Comparison of ENCODE assay signal across 8 mouse cellular contexts in genomic region chr1:20890404-20890921, GRCm38 (mm10). TPM values are rescaled to one million over a fixed set of nuclear protein-coding genes. Genes with fewer than 3 reads are reported as not detected.
DNase-seq lines count a peak whose midpoint lies in the region; ATAC-seq and TF ChIP-seq lines count a peak whose summit lies in the region.

Gene Paqr8 (plus strand): TSS chr1:20890606.

- no peak for TF ChIP-seq POLR2A in bone marrow macrophage, adult 2 months (IDR thresholded peaks at IDR 0.05; ENCODE audit: borderline replicate concordance, low read depth, low read length)
- peak; percentile 83 for TF ChIP-seq POLR2A in myocyte (IDR thresholded peaks at IDR 0.05; ENCODE audit: insufficient read length, low read depth)

- peak within 1 kb of the TSS; percentile 79 for H3K9ac ChIP-seq in heart, embryonic 14.5 days (ENCODE audit: low read length)
- peak within 1 kb of the TSS; percentile 57 for H3K9ac ChIP-seq in liver, embryonic 11.5 days (ENCODE audit: low read depth, low read length)

- peak; percentile 78 for ATAC-seq in erythroid progenitor cell, adult 5-6 weeks (replicated peaks; ENCODE audit: low FRiP score, poor library complexity, severe bottlenecking)
- peak; percentile 97 for ATAC-seq in heart, embryonic 14.5 days (ENCODE audit: insufficient number of reproducible peaks, insufficient read depth, low FRiP score, low read depth)
- ATAC-seq in liver, embryonic 11.5 days (replicated peaks; ENCODE audit: low FRiP score): peak; percentile 97

- H3K36me3 ChIP-seq in heart, embryonic 14.5 days (ENCODE audit: control insufficient read depth, insufficient read depth, low read length): no peaks in the 10 kb centered on the region
- no peaks in the 10 kb centered on the region for H3K36me3 ChIP-seq in liver, embryonic 11.5 days (ENCODE audit: control insufficient read depth, insufficient read depth, low read length)
- no peaks in the 10 kb centered on the region for H3K36me3 ChIP-seq in myocyte (ENCODE audit: control insufficient read depth, insufficient read depth)

- H3K4me3 ChIP-seq in bone marrow macrophage, adult 2 months (ENCODE audit: insufficient read depth, low read length): peak within 1 kb of the TSS; percentile 51
- H3K4me3 ChIP-seq in heart, embryonic 14.5 days (ENCODE audit: control insufficient read depth in 1 of 2, insufficient read depth in 1 of 2, low read depth in 1 of 2, low read length in 2 of 2): peak within 1 kb of the TSS; percentile 76 to 80
- peak within 1 kb of the TSS; percentile 64 for H3K4me3 ChIP-seq in liver, embryonic 11.5 days (ENCODE audit: low read depth, low read length)
- peak within 1 kb of the TSS; percentile 35 for H3K4me3 ChIP-seq in myocyte

- peak; percentile 72 to 73 for DNase-seq in B cell, adult 2 months
- peak; percentile 92 for DNase-seq in kidney, postnatal 10 days
- DNase-seq in liver, embryonic 11.5 days (ENCODE audit: low spot score): peak; percentile 82
- DNase-seq in spleen, postnatal 4 days (ENCODE audit: low spot score in 2 of 2): peak; percentile 63 to 81

- H3K4me2 ChIP-seq in heart, embryonic 14.5 days (ENCODE audit: low read length): peak within 1 kb of the TSS; percentile 96
- H3K4me2 ChIP-seq in liver, embryonic 11.5 days: peak within 1 kb of the TSS; percentile 94
- peak within 1 kb of the TSS; percentile 86 for H3K4me2 ChIP-seq in myocyte (ENCODE audit: low read depth)

- H3K79me2 ChIP-seq in myocyte (ENCODE audit: control insufficient read depth, insufficient read depth): no peaks in the 10 kb centered on the region

- no peak within 1 kb of the TSS for H3ac ChIP-seq in myocyte (ENCODE audit: control insufficient read depth, insufficient read length)

- no peak for TF ChIP-seq CTCF in bone marrow macrophage, adult 2 months (IDR thresholded peaks at IDR 0.05; ENCODE audit: low read depth, low read length)

- under 1% methylated on average over 37 of the region's 37 CpGs for WGBS in heart, embryonic 14.5 days
- under 1% methylated on average over 36 of the region's 37 CpGs for WGBS in liver, embryonic 11.5 days

- no peaks in the 10 kb centered on the region for H3K9me3 ChIP-seq in heart, embryonic 14.5 days (ENCODE audit: control insufficient read depth, low read length)
- no peaks in the 10 kb centered on the region for H3K9me3 ChIP-seq in liver, embryonic 11.5 days (ENCODE audit: control insufficient read depth, low read length)

- no peak within 1 kb of the TSS for H3K27ac ChIP-seq in bone marrow macrophage, adult 2 months (ENCODE audit: insufficient read depth, low read depth, low read length)
- H3K27ac ChIP-seq in heart, embryonic 14.5 days (replicated peaks in 1 of 2; ENCODE audit: control insufficient read depth in 1 of 2, insufficient read depth in 1 of 2, low read depth in 2 of 2, low read length in 2 of 2): peak within 1 kb of the TSS; percentile 57 to 80
- H3K27ac ChIP-seq in liver, embryonic 11.5 days (ENCODE audit: low read depth, low read length): no peak within 1 kb of the TSS

- H3K27me3 ChIP-seq in heart, embryonic 14.5 days (ENCODE audit: control insufficient read depth, insufficient read depth, low read length): no peaks in the 10 kb centered on the region
- H3K27me3 ChIP-seq in liver, embryonic 11.5 days (replicated peaks; ENCODE audit: control insufficient read depth, insufficient read depth, low read length): peaks cover 6% of the 10 kb centered on the region
- no peaks in the 10 kb centered on the region for H3K27me3 ChIP-seq in myocyte (ENCODE audit: control insufficient read depth, insufficient read depth, insufficient read length)

- no peaks in the 10 kb centered on the region for H3K4me1 ChIP-seq in bone marrow macrophage, adult 2 months (ENCODE audit: control insufficient read depth, insufficient read depth, low read length)
- peaks cover 2 to 13% of the 10 kb centered on the region in 2 experiments; a peak in 3 of 4 replicates for H3K4me1 ChIP-seq in heart, embryonic 14.5 days (ENCODE audit: control insufficient read depth in 2 of 2, insufficient read depth in 2 of 2, low read length in 2 of 2)
- 0 out of 2 replicates have a peak, but pooled peaks cover 5% of the 10 kb centered on the region for H3K4me1 ChIP-seq in liver, embryonic 11.5 days (replicated peaks; ENCODE audit: control insufficient read depth, insufficient read depth, low read length)

TF ChIP-seq in myocyte, 11 proteins besides CTCF, POLR2A, EP300 and RAD21:
- no peak for TF ChIP-seq MYOG (IDR thresholded peaks at IDR 0.05; ENCODE audit: control insufficient read depth in 1 of 3, insufficient read depth in 1 of 3, insufficient read length in 2 of 3, low read depth in 2 of 3)
- TF ChIP-seq TCF3 (IDR thresholded peaks at IDR 0.05; ENCODE audit: insufficient read length, low read depth): no peak
- no peak for TF ChIP-seq USF1 (IDR thresholded peaks at IDR 0.05; ENCODE audit: low read depth)
- TF ChIP-seq E2F4 (IDR thresholded peaks at IDR 0.05; ENCODE audit: insufficient read depth): no peak
- no peak for TF ChIP-seq MAX (IDR thresholded peaks at IDR 0.05; ENCODE audit: low read depth)
- no peak for TF ChIP-seq CEBPB (IDR thresholded peaks at IDR 0.05; ENCODE audit: insufficient read depth, poor library complexity, severe bottlenecking)
- no peak for TF ChIP-seq TCF12 (IDR thresholded peaks at IDR 0.05; ENCODE audit: insufficient read depth, poor library complexity, severe bottlenecking)
- TF ChIP-seq POLR2AphosphoS2 (IDR thresholded peaks at IDR 0.05; ENCODE audit: insufficient read length, low read depth): peak; percentile 60

RNA-seq across cellular contexts. Expression of gene Paqr8, which starts in this region (rescaled TPM):
- 0.86 and 0.93 TPM in 2 replicates for polyA plus RNA-seq in bone marrow macrophage, adult 2 months (2012; ENCODE audit: insufficient read depth, insufficient read length, missing spikeins)
- 0.42 TPM in 1 of 2 replicates, not detected in the other for total RNA-seq in erythroid progenitor cell, adult 5-6 weeks (2015; ENCODE audit: low replicate concordance)
- total RNA-seq in erythroid progenitor cell, adult 5-6 weeks (2017; ENCODE audit: low replicate concordance): not detected in 2 replicates
- 3.3 and 3.8 TPM in 2 replicates for polyA plus RNA-seq in heart, embryonic 14.5 days (2014; fragmentation: Nextera tagmentation; extraction: Ambion mirVana)
- 1.4 and 1.9 TPM in 2 replicates for polyA plus RNA-seq in liver, embryonic 11.5 days (2014; fragmentation: Nextera tagmentation; extraction: Ambion mirVana)
- 0.96 TPM for polyA plus RNA-seq in myocyte (2012; fragmentation: generic; extraction: Trizol)

Comparison
In these comparisons a context has a peak if more than half of its experiments do, and no peak if none do; other contexts are left out.
1. Peak in ATAC-seq in erythroid progenitor cell, adult 5-6 weeks; RNA of the gene not detected or under 1 TPM.
2. H3K27ac ChIP-seq: peak in heart, embryonic 14.5 days (2 of 2); none in bone marrow macrophage, adult 2 months (single experiment) and liver, embryonic 11.5 days (single experiment).
3. Peak in every context shown above with its lines, with median percentiles within 50 percentile points of each other: DNase-seq, H3K4me3 ChIP-seq, ATAC-seq and H3K4me2 ChIP-seq.